Mouse (Mus musculus): ENCODE measurements at regions not wholly inside any gene's neighbourhood (a gene's known extent, or its start where the extent isn't known, plus 50 kb on each side); places are given as distances from the start of the nearest gene placed in this dataset.

DNA sequence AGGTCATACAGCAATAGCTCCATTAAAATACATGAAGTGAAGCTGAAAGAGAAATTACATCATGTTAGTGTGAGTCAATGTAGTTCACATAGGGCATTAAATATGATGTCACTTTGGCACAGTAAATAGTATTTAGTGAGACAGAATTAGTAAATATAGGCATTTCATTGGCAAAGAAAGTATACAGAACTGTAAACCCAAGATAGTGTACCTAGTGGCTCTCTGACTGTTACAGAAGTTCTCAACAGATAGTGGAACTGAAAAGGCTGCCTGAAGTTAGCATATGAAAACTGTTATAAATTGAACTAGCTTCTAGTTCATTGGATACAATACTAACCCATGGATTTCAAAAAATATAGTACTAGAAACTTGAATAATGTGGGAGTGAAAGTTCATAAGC is 1642.1 kb upstream of the Cdh6 start:
- DNase-seq (ENCODE audit: low read depth, low spot score), result no peak

DNA sequence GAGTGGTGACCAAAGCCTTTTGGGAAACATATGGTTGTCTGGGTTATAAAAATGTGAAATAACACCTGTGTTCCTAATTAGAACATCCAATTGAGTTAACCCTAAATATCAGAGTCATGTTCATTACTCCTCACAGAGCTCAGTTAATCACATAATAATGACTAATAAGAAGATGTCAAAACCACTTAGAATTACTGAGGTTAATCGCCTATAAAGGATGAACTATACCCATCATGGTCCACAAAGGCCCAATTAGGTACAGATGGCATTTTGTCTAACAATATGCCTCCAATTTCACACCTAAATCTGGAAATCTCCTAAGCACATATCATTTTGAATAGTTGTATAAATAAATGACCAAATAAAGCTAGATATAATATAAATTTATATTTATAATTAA is 1633.4 kb upstream of the Cdh6 start:
- DNase-seq (ENCODE audit: low read depth, low spot score), result no peak

DNA sequence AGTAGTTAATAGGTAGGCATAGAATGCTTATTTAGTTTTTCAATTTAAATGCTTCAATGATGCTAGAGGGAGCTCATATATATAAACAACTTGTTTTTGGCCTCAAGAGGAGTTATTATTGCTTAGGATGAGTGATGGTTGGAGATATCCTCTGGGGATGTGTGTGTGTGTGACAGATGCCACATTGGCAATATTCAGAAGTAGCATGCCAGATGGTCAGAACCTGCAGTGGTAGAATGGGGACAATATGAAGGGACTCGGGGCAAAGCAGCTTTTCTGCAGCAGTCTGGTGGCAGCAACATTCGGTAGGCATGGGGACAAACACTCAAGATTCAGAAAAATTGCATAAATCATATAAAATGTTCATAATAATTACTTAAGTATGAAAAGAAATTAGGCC is 1621.7 kb upstream of the Cdh6 start:
- DNase-seq (ENCODE audit: low read depth, low spot score), result no peak

DNA sequence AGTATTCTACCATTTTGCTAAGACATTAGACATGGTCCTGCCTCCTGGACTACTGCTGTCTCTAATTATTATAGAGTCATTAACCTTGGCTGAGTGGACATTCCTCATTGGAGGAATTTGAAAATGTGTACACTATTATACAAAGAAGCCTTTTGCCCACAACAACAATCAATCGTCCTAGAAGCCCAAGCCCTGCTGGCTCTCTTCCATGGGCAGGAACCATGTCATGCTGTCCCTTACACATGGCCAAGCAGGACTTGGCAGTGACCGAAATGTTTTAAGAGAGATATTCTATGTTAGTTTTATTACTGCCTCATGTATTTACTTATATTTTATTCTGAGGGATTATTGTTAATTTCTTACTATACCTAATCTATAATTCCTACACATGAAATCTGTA is 1607.3 kb upstream of the Cdh6 start:
- DNase-seq (ENCODE audit: low read depth, low spot score), result no peak

DNA sequence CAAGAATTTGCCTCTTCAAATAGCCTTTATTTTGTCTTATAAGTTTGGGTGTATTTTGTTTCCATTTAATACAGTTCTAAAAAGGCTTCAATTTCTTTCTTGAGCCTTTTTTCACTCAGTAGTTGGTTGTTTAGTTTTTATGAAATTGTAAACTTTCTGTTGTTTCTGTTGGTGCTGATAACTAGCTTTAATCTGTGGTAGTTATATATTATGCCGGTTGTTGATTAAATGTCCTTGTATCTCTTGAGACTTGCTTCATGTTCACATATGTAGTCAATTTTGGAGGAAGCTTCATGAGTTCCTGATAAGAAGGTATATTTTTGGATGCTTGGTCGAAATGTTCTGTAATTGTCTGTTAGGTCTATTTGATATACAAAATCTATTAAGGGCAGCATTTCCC is 1568.3 kb upstream of the Cdh6 start:
- DNase-seq (ENCODE audit: low read depth, low spot score), result no peak

DNA sequence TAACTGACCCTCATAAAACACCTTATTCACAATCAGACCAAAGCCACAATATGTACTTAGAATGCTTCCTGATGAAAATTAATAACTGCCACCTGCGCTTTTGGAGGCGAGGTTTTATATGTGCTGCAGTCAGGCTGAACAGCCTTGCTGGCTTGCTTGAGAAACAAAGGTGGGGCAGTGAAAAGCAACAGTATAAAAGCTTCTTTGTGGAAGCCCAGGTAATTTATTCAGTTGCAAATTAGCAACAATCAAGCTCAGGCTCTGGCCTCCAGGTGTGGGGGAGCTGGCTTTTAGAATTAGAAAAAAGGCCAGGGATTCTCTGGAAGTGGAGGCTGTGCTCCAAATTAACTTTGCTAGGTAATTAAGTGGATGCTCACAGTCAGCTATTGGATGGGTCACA is 1524.5 kb upstream of the Cdh6 start:
- DNase-seq (ENCODE audit: low read depth, low spot score), result peak; percentile 75

DNA sequence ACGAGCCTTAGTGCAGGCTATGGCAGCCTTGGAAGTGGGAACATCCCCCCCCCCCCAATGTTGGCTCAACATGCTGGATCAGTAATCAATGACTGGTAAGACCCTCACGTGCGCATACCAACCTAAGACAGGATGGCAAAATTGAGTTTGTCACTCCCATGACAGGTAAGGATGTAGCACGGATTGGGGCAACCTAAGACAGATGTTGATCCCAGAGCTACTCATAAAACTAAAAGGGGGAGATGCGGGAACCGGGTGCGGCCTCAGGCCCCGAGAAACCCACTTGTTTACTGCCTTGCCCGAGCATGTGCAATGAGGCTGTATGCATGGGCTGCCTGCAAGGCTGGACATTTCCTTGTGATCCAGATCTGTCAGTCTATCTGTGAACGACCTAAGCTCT is 1523.0 kb upstream of the Cdh6 start:
- DNase-seq (ENCODE audit: low read depth, low spot score), result peak; percentile 46

DNA sequence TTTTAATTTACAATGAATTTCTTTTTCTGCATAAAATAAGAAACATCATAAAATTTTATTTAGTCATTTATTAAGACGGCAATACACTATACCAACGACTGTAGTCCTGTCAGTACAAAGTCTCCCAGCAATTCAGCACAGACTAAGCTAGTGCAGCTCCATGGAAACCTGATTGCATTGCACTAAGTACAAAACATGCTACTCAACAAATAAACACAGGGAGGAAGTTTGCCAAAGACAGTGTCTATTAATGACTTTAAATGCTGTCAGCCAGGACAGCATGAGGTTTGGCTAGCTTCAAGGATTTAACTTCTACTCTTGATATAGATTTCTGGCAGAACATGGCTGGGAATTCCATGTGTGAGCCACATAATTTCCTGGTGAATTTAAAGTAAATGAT is 1515.7 kb upstream of the Cdh6 start:
- DNase-seq (ENCODE audit: low read depth, low spot score), result no peak

DNA sequence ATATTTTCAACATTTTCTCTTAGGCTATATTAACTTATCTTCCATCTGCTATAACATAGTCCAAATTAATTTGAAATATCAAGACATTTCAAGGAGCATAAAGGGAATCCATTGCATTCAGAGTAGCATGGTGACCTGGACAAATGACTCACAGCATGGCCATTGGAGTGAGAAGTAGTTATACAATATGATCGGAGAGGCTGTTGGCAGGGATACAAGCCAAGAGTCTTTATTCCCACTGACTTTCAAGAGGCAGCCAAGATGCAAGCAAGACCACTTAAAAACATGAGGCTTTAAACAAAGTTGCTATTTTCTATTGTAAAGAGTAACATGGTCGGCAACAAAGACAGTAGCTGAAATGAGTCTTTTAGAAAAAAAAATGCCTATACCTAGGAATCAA is 1468.8 kb upstream of the Cdh6 start:
- DNase-seq (ENCODE audit: low read depth, low spot score), result no peak

DNA sequence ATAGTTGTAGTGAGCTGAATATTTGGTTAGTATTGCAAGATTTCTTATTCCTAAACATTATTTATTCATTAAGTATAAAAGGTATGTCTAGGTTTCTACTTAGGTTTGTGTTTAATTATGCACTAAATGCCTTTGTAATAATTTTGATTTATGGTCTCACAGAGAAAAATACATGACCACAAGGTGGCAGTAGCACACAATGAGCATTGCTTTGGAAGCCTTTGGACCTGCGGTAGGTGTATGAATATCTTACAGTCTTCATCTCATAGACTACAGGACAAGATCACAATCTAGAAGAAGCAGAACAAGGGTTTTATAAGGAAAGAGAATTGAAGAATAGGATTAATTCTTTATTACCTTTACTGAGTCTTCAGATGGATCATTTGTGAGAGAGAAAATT is 1455.0 kb upstream of the Cdh6 start:
- peak; percentile 65 for DNase-seq (ENCODE audit: low read depth, low spot score)

DNA sequence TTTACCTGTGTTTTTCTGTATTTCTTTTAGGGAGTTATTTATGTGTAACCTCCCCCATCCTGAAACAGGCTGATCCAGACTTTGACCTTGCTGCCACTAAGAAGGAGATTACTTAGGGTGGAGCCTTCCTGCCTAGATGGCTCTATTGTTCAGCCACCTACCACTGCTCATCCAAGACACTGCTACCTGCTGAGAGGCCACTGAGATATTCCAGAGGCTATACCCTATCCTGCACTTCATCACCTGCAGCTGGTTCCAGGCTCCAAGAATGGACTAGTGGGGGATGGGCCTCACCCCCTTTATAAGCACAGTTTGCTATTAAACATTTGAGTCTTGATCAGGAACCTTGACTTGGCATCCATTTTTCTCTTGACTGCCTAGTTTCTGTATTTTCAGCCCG is 1433.2 kb upstream of the Cdh6 start:
- peak; percentile 64 for DNase-seq (ENCODE audit: low read depth, low spot score)

All from ZHBTc4 (cell line).